Mouse (Mus musculus): ENCODE results near the gene Ndufaf3. TPM values are rescaled to one million over a fixed set of nuclear protein-coding genes. Genes with fewer than 3 reads are reported as not detected.

The Ndufaf3 gene
- polyA plus RNA-seq, 1 experiment from 2014 or later: 37.0 TPM

DNA sequence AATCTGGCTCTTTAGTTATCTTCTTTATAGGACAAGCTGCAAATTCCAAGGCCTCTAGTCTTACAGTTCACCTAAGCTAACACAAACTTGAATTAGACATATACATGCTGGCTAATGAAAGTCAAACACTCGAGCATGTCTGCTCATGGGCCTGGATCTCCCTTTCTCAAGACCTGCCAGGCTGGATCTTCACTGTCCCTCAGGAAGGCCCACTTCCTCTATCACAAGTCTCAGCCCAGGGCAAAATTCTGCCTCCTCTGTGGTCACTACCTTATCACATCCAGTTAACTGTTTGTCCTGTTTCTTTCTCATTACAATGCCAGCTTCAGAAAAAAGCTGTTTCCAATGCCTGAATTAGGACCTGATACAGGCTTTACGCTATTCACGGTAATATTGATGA lies 27.1 kb upstream of the Ndufaf3 start:
- H3K36me3 ChIP-seq (ENCODE audit: control insufficient read depth, insufficient read depth, low read length): no peaks in the 10 kb centered on the region
- no peak overlapping the region for H3K9ac ChIP-seq (ENCODE audit: low read depth, low read length)
- no peaks in the 10 kb centered on the region for H3K9me3 ChIP-seq (ENCODE audit: control insufficient read depth, low read length)
- 87% methylated on average over 3 of the region's 3 CpGs for WGBS
- no peaks in the 10 kb centered on the region for H3K4me1 ChIP-seq (ENCODE audit: control insufficient read depth, insufficient read depth, low read length)
- H3K27ac ChIP-seq (ENCODE audit: low read depth, low read length): no peak overlapping the region
- ATAC-seq (ENCODE audit: low FRiP score, low TSS enrichment): no peak
- H3K4me2 ChIP-seq (replicated peaks; ENCODE audit: low read depth, low read length): no peak overlapping the region
- no peaks in the 10 kb centered on the region for H3K27me3 ChIP-seq (ENCODE audit: control insufficient read depth, insufficient read depth, low read length)
- H3K4me3 ChIP-seq (ENCODE audit: low read length): no peak overlapping the region

GRCm38 (mm10) chr9:108591462-108591861 lies 24.2 kb upstream of the Ndufaf3 start:
- H3K9me3 ChIP-seq (ENCODE audit: control insufficient read depth, low read length): no peaks in the 10 kb centered on the region
- H3K4me1 ChIP-seq (ENCODE audit: control insufficient read depth, insufficient read depth, low read length): peaks cover 14% of the 10 kb centered on the region
- no peak overlapping the region for H3K4me2 ChIP-seq (replicated peaks; ENCODE audit: low read depth, low read length)
- no peak overlapping the region for H3K9ac ChIP-seq (ENCODE audit: low read depth, low read length)
- no peak for ATAC-seq (ENCODE audit: low FRiP score, low TSS enrichment)
- H3K36me3 ChIP-seq (ENCODE audit: control insufficient read depth, insufficient read depth, low read length): no peaks in the 10 kb centered on the region
- no peaks in the 10 kb centered on the region for H3K27me3 ChIP-seq (ENCODE audit: control insufficient read depth, insufficient read depth, low read length)
- no peak overlapping the region for H3K4me3 ChIP-seq (ENCODE audit: low read length)
- H3K27ac ChIP-seq (ENCODE audit: low read depth, low read length): no peak overlapping the region
- WGBS: 80% methylated on average over 4 of the region's 4 CpGs

DNA sequence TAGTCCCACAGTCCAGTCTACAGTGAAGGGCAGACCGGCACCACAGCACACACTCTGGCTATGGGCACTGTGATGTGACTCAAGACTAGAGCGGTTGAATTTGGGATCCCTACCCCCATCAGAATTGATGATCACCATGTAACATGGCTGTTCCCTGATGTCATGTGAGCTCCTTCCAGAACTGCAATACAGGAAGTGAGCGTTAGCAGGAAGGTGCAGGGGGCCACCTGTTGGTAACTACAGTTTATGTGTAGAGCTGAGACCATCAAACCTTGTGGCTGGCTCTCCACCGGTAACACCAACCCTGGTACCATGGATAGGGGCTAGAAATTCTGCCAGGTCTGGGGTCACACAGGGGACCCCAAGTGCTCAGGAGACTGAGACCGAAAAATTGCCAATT lies 22.0 kb upstream of the Ndufaf3 start:
- Histone ChIP-seq H3K36me3 (ENCODE audit: control insufficient read depth, insufficient read depth, low read length) (no peaks in the 10 kb centered on the region), H3K27ac (ENCODE audit: low read depth, low read length) (peak overlapping the region; percentile 57), H3K4me3 (ENCODE audit: low read length) (no peak overlapping the region), H3K9me3 (ENCODE audit: control insufficient read depth, low read length) (no peaks in the 10 kb centered on the region), H3K4me2 (replicated peaks; ENCODE audit: low read depth, low read length) (no peak overlapping the region), H3K9ac (ENCODE audit: low read depth, low read length) (no peak overlapping the region), H3K27me3 (ENCODE audit: control insufficient read depth, insufficient read depth, low read length) (no peaks in the 10 kb centered on the region), H3K4me1 (ENCODE audit: control insufficient read depth, insufficient read depth, low read length) (peaks cover 14% of the 10 kb centered on the region)
- 68% methylated on average over 5 of the region's 5 CpGs for WGBS
- ATAC-seq (ENCODE audit: low FRiP score, low TSS enrichment): no peak; the same call in 1 of the 2 replicates

- ATAC-seq (ENCODE audit: low FRiP score, low TSS enrichment): peak; percentile 97
- Histone ChIP-seq H3K9ac (ENCODE audit: low read depth, low read length) (peak overlapping the region; percentile 23; the same call in 1 of the 2 replicates), H3K27me3 (ENCODE audit: control insufficient read depth, insufficient read depth, low read length) (no peaks in the 10 kb centered on the region), H3K27ac (ENCODE audit: low read depth, low read length) (peak overlapping the region; percentile 72), H3K9me3 (ENCODE audit: control insufficient read depth, low read length) (no peaks in the 10 kb centered on the region), H3K4me2 (replicated peaks; ENCODE audit: low read depth, low read length) (peak overlapping the region; percentile 33), H3K36me3 (ENCODE audit: control insufficient read depth, insufficient read depth, low read length) (no peaks in the 10 kb centered on the region; the same call in 1 of the 2 replicates), H3K4me3 (ENCODE audit: low read length) (peak overlapping the region; percentile 12), H3K4me1 (ENCODE audit: control insufficient read depth, insufficient read depth, low read length) (peaks cover 14% of the 10 kb centered on the region)
- 2% methylated on average over 14 of the region's 14 CpGs for WGBS
Measured at GRCm38 (mm10) chr9:108587571-108588180, 20.4 kb upstream of the Ndufaf3 start.

GRCm38 (mm10) chr9:108579344-108579690 lies 12.1 kb upstream of the Ndufaf3 start:
- no peaks in the 10 kb centered on the region for H3K9me3 ChIP-seq (ENCODE audit: control insufficient read depth, low read length)
- H3K4me1 ChIP-seq (ENCODE audit: control insufficient read depth, insufficient read depth, low read length): peaks cover 29% of the 10 kb centered on the region
- peaks cover 22% of the 10 kb centered on the region for H3K36me3 ChIP-seq (ENCODE audit: control insufficient read depth, insufficient read depth, low read length)
- H3K4me3 ChIP-seq (ENCODE audit: low read length): peak overlapping the region; percentile 83
- peak overlapping the region; percentile 88 for H3K27ac ChIP-seq (ENCODE audit: low read depth, low read length)
- peak; percentile 1; the same call in 1 of the 2 replicates for ATAC-seq (ENCODE audit: low FRiP score, low TSS enrichment)
- H3K9ac ChIP-seq (ENCODE audit: low read depth, low read length): peak overlapping the region; percentile 95
- 61% methylated on average over 5 of the region's 5 CpGs for WGBS
- peak overlapping the region; percentile 64 for H3K4me2 ChIP-seq (replicated peaks; ENCODE audit: low read depth, low read length)
- no peaks in the 10 kb centered on the region for H3K27me3 ChIP-seq (ENCODE audit: control insufficient read depth, insufficient read depth, low read length)

DNA sequence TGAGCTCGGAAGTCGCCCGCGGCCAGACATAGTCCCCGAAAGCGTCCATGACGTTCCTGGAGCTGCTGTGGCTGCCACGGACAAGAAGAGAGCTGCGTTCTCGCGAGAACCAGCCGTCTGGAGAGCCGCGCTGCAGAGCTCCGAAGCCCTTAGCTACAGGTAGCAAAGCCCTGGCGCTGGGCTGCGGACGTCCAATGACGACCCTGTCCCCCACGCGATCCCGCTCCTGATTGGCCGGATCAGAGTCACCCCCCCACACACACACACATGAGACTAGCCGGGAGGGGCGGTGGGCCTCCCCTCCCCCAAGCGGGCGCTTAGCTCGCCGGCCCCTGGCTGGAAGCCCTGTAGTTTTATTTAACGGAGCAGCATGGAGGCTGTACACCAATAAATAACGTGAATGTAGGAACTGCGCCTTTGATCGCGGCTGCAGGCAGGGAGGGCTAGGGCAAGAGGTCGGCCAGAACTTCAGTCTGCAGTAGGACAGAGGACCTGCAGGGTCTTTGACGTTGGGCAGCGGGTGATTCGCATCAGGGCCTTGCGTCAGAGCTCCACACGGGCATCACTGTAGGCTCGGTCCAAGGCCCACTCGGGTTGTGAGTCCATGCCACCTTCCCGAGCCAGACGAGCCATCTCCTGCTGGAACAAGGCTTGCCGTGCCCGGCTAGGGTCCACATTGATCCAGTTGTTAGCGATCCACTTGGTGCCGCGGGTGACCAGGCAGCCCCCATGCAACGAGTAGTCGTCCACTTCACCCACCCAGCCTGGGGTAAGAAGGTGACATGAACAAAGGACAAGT lies 11.5 kb upstream of the Ndufaf3 start, which contains the start of gene Wdr6:
TSS of gene Wdr6 (minus strand) at position 195 of the 799 bp plus-strand sequence.
- H3K36me3 ChIP-seq (ENCODE audit: control insufficient read depth, insufficient read depth, low read length): peaks cover 28% of the 10 kb centered on the region
- 5% methylated on average over 51 of the region's 51 CpGs for WGBS

DNA sequence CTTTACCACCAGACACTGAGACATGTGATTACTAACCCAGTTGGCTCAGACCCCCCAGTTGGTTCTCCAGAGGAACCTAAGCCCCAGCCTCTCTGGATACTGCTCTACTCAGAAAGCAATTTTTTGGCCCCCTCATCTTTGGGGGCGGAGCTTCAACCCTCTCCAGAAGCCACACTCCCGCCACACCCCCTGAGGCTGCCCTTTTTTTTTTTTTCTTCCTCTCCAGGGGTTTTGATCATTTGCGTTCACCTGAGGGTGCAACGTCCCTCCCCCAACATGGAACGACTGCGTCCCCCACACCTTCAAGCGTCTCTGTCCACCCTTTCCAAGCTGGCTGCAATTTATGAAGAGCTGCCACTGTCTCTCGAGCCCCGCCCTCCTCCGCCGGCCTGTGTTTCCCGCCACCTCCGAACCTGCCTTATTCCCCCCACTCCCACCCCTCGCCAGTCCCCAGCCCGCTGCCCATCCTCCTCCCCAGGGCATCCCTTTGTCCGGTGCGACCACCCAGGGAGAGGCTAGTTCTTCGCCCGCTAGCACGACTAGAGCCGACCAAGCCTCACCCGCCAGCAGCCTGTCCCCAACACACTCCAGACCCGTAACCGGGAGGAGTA lies 10.8 kb upstream of the Ndufaf3 start:
- ATAC-seq (ENCODE audit: low FRiP score, low TSS enrichment): peak; percentile 10; the same call in 1 of the 2 replicates
- no peaks in the 10 kb centered on the region for H3K9me3 ChIP-seq (ENCODE audit: control insufficient read depth, low read length)
- H3K36me3 ChIP-seq (ENCODE audit: control insufficient read depth, insufficient read depth, low read length): peaks cover 35% of the 10 kb centered on the region
- 1% methylated on average over 24 of the region's 24 CpGs for WGBS
- H3K4me1 ChIP-seq (ENCODE audit: control insufficient read depth, insufficient read depth, low read length): peaks cover 30% of the 10 kb centered on the region
- peak overlapping the region; percentile 83 for H3K4me3 ChIP-seq (ENCODE audit: low read length)
- no peaks in the 10 kb centered on the region for H3K27me3 ChIP-seq (ENCODE audit: control insufficient read depth, insufficient read depth, low read length)
- H3K4me2 ChIP-seq (replicated peaks; ENCODE audit: low read depth, low read length): peak overlapping the region; percentile 64
- peak overlapping the region; percentile 95 for H3K9ac ChIP-seq (ENCODE audit: low read depth, low read length)
- peak overlapping the region; percentile 88 for H3K27ac ChIP-seq (ENCODE audit: low read depth, low read length)

More for the DNA sequence above, 11.5 kb upstream of the Ndufaf3 start, which contains the start of gene Wdr6:
- Histone ChIP-seq H3K4me2 (replicated peaks; ENCODE audit: low read depth, low read length) (peak within 1 kb of the TSS; percentile 64), H3K4me1 (ENCODE audit: control insufficient read depth, insufficient read depth, low read length) (peaks cover 30% of the 10 kb centered on the region), H3K27ac (ENCODE audit: low read depth, low read length) (peak within 1 kb of the TSS; percentile 88), H3K4me3 (ENCODE audit: low read length) (peak within 1 kb of the TSS; percentile 83), H3K9me3 (ENCODE audit: control insufficient read depth, low read length) (no peaks in the 10 kb centered on the region), H3K9ac (ENCODE audit: low read depth, low read length) (peak within 1 kb of the TSS; percentile 95), H3K27me3 (ENCODE audit: control insufficient read depth, insufficient read depth, low read length) (no peaks in the 10 kb centered on the region)
- peak; percentile 96 for ATAC-seq (ENCODE audit: low FRiP score, low TSS enrichment)

- peaks cover 30% of the 10 kb centered on the region for H3K4me1 ChIP-seq (ENCODE audit: control insufficient read depth, insufficient read depth, low read length)
- peaks cover 45% of the 10 kb centered on the region for H3K36me3 ChIP-seq (ENCODE audit: control insufficient read depth, insufficient read depth, low read length)
- 0 out of 2 replicates have a peak overlapping the region, but pooled peaks have one; percentile 95 for H3K9ac ChIP-seq (ENCODE audit: low read depth, low read length)
- H3K9me3 ChIP-seq (ENCODE audit: control insufficient read depth, low read length): no peaks in the 10 kb centered on the region
- no peak overlapping the region for H3K27ac ChIP-seq (ENCODE audit: low read depth, low read length)
- peak overlapping the region; percentile 83 for H3K4me3 ChIP-seq (ENCODE audit: low read length)
- ATAC-seq (ENCODE audit: low FRiP score, low TSS enrichment): no peak
- peak overlapping the region; percentile 64 for H3K4me2 ChIP-seq (replicated peaks; ENCODE audit: low read depth, low read length)
- 39% methylated on average over 6 of the region's 6 CpGs for WGBS
- H3K27me3 ChIP-seq (ENCODE audit: control insufficient read depth, insufficient read depth, low read length): no peaks in the 10 kb centered on the region
Measured at GRCm38 (mm10) chr9:108577025-108577424, 9.8 kb upstream of the Ndufaf3 start.
